Mouse (Mus musculus) heart, embryonic 12.5 days (tissue): ENCODE results near the gene Mink1. TPM values are rescaled to one million over a fixed set of nuclear protein-coding genes. Genes with fewer than 3 reads are reported as not detected.
"Not testable (repeated sequence)": the region's sequence is repeated elsewhere in the genome, so short reads cannot be mapped to it uniquely, and the experiment has no call there.

Experiments
- ATAC-seq: fragments of 200-750 bp; cut with Nextera tagmentation; 2 replicates; pipeline ENCODE4 v1.8.0; 2017; ENCODE audit warnings: moderate TSS enrichment, moderate library complexity; ENCODE audit not compliant: insufficient number of reproducible peaks, low FRiP score
- H3K27ac ChIP-seq: fragments of 300-500 bp; sonication (generic); 2 replicates; pipeline ENCODE4 v1.5.1; 2016; ENCODE audit warnings: mild to moderate bottlenecking, moderate library complexity; ENCODE audit not compliant: poor library complexity, severe bottlenecking
- H3K27me3 ChIP-seq: fragments of 300-500 bp; sonication (generic); replicated peaks from 2 replicates; pipeline ENCODE4 v1.6.1; 2016; ENCODE audit warnings: mild to moderate bottlenecking, moderate library complexity
- H3K36me3 ChIP-seq: fragments of 300-500 bp; sonication (generic); 2 replicates; pipeline ENCODE4 v1.6.1; 2016; ENCODE audit warnings: mild to moderate bottlenecking, moderate library complexity
- H3K4me1 ChIP-seq: fragments of 300-500 bp; sonication (generic); replicated peaks from 2 replicates; pipeline ENCODE4 v1.6.1; 2016; ENCODE audit warnings: mild to moderate bottlenecking
- H3K4me2 ChIP-seq: fragments of 300-500 bp; sonication (generic); 2 replicates; pipeline ENCODE4 v1.6.1; 2016; ENCODE audit warnings: mild to moderate bottlenecking, moderate library complexity
- H3K4me3 ChIP-seq: fragments of 300-500 bp; sonication (generic); 2 replicates; pipeline ENCODE4 v1.5.1; 2016; ENCODE audit warnings: mild to moderate bottlenecking
- H3K9ac ChIP-seq: fragments of 300-500 bp; sonication (generic); 2 replicates; pipeline ENCODE4 v1.6.1; 2016; ENCODE audit warnings: mild to moderate bottlenecking, moderate library complexity
- H3K9me3 ChIP-seq: fragments of 300-500 bp; sonication (generic); replicated peaks from 2 replicates; pipeline ENCODE4 v1.6.1; 2016; ENCODE audit warnings: mild to moderate bottlenecking, moderate library complexity
- WGBS: fragments of 180-500 bp; shearing (Covaris S2); methylation state at CpG from one replicate; pipeline ENCODE4 v1.1.7; 2016; 5-methylcytosine and 5-hydroxymethylcytosine counted together
- polyA plus RNA-seq: library from polyadenylated mRNA; unstranded; fragments of >200 nt; fragmentation: Nextera tagmentation; extraction: Ambion mirVana; gene quantifications from 2 replicates; pipeline ENCODE4 v1.2.1, GENCODE M21; 2016

The Mink1 gene
- polyA plus RNA-seq, 1 experiment from 2014 or later: 13.7 TPM

DNA sequence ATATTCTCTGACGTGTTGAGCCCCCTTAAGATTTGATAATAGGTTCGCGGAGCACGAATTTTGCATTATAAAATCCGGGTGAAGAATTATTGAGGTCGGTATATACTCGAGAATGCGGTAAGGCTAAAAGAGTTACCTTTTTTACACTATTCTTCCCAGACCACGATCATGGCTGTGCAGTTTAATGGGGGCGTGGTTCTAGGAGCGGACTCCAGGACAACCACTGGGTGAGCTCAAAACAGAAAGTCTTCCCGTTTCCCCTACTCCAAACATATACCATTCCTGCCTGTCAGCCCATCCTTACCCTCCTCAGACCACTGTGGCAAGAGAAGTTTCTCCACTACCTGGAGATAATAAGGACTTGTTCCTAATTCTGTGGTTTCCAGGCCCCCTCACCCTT is 37.0 kb upstream of the Mink1 start:
- peak; percentile 54; the same call in 1 of the 2 replicates for ATAC-seq

DNA sequence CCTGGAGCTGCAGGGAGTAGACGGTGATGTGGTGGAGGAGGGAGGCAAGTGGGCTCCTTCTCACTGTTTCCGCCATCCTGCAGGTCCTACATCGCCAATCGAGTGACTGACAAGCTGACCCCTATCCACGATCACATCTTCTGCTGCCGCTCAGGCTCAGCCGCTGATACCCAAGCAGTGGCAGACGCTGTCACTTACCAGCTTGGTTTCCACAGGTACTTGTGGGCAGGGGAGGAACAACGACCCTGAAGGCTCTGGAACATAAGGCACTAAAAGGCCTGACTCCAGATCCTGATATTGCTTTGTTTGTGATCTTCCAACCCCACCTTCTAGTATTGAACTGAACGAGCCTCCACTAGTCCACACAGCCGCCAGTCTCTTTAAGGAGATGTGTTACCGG is 36.5 kb upstream of the Mink1 start:
- peak overlapping the region; percentile 71 for H3K4me2 ChIP-seq
- no peaks in the 10 kb centered on the region for H3K27me3 ChIP-seq
- H3K4me3 ChIP-seq: peak overlapping the region; percentile 85
- H3K36me3 ChIP-seq: peaks cover 30% of the 10 kb centered on the region
- ATAC-seq: no peak
- H3K4me1 ChIP-seq: peaks cover 7% of the 10 kb centered on the region
- H3K9me3 ChIP-seq: no peaks in the 10 kb centered on the region
- WGBS: 87% methylated on average over 12 of the region's 12 CpGs
- peak overlapping the region; percentile 82 for H3K9ac ChIP-seq
- H3K27ac ChIP-seq: no peak overlapping the region

More for the DNA sequence above, 37.0 kb upstream of the Mink1 start:
- Histone ChIP-seq H3K27ac (no peak overlapping the region), H3K9ac (peak overlapping the region; percentile 82), H3K4me1 (peaks cover 9% of the 10 kb centered on the region), H3K4me3 (peak overlapping the region; percentile 85), H3K27me3 (no peaks in the 10 kb centered on the region), H3K36me3 (peaks cover 30% of the 10 kb centered on the region), H3K4me2 (peak overlapping the region; percentile 71), H3K9me3 (no peaks in the 10 kb centered on the region)
- 2% methylated on average over 12 of the region's 12 CpGs for WGBS

DNA sequence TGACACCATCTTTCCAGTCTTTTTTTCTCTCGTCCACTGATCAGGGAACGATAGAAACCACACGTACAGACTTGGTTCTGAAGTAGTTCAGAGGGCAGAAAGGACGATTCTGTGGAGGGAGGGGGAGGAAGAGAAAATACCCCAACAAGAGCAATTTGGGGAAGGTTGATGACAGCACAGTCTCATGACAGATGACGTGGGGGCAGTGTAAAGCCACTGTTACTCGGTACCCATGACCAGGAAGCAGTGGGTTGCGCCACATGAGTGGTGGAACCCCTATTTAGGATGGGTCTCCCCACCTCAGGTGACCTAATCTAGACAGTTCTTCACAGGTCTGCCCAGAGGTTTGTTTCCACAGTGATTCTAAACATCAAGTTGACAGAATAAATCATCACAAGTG is 34.1 kb upstream of the Mink1 start:
- no peak overlapping the region for H3K4me2 ChIP-seq

DNA sequence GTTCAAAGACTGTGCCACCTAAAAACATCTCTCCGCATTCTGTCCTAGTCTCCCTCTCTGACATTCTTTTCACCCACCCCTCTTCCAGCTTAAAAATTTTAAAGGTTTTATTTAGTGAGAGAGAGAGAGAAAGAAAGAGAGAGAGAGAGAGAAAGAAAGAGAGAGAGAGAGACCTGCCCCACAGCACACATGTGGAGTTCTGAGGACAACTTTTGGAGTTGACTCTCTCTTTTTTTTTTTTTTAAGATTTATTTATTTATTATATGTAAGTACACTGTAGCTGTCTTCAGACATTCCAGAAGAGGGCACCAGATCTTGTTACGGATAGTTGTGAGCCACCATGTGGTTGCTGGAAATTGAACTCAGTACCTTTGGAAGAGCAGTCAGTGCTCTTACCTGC is 31.6 kb upstream of the Mink1 start:
- WGBS: 76% methylated on average over 2 of the region's 2 CpGs
- not testable (repeated sequence) for H3K27me3 ChIP-seq, H3K4me2 ChIP-seq, H3K4me1 ChIP-seq, ATAC-seq, H3K4me3 ChIP-seq, H3K27ac ChIP-seq, H3K9me3 ChIP-seq, H3K9ac ChIP-seq
- peaks cover 30% of the 10 kb centered on the region for H3K36me3 ChIP-seq

More for the DNA sequence above, 34.1 kb upstream of the Mink1 start:
- peaks cover 7% of the 10 kb centered on the region for H3K4me1 ChIP-seq
- H3K27me3 ChIP-seq: no peaks in the 10 kb centered on the region
- 80% methylated on average over 7 of the region's 7 CpGs for WGBS
- H3K27ac ChIP-seq: no peak overlapping the region
- no peak for ATAC-seq
- no peaks in the 10 kb centered on the region for H3K9me3 ChIP-seq
- peaks cover 30% of the 10 kb centered on the region for H3K36me3 ChIP-seq
- no peak overlapping the region for H3K4me3 ChIP-seq
- no peak overlapping the region for H3K9ac ChIP-seq

DNA sequence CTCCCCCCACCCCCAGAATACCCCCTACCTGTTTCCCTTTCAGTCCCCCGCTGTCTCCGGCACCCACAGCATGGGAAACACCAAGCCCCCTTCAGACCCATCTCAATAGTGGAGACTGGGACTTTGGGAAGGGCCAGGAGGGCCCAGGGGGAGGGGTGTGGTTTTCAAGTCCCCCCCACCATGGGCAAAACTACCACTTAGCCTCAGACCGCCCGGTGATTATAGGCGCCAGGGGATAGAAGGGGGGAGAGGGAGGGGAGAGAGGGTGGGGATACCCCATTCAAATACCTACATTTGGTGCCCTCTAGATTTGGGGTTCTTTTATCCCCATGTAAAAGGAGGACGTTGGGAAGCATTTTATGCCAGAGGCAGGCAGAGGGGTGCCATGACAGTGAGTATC is 29.8 kb upstream of the Mink1 start, which contains the start of gene Gm40193:
TSS of gene Gm40193 (minus strand) at position 101 of the 400 bp plus-strand sequence.
- Histone ChIP-seq H3K4me1 (no peaks in the 10 kb centered on the region), H3K27ac (no peak within 1 kb of the TSS), H3K36me3 (peaks cover 12% of the 10 kb centered on the region), H3K27me3 (peaks cover 3% of the 10 kb centered on the region; the same call in 1 of the 2 replicates), H3K9ac (no peak within 1 kb of the TSS), H3K4me2 (no peak within 1 kb of the TSS), H3K4me3 (no peak within 1 kb of the TSS), H3K9me3 (no peaks in the 10 kb centered on the region)
- no peak for ATAC-seq
- 66% methylated on average over 6 of the region's 6 CpGs for WGBS

DNA sequence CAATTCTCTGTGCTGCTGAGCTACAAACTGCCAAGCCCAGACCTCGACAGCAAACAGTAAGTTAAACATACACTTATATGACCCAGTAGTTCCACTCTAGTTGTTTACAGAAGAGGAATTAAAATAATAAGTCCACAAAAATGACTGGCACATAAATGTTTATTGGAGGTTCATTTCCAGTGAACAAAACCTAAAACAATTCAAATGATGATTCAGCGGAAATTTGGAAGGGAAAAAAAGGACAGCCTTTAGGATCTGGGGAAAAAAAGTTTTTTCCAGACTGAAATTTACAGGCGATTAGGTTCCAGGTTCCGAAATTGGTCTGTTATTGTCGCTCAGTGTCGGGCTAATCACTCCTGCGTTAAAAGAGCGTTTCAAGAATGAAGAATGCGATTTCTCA is 23.3 kb upstream of the Mink1 start:
- WGBS: 18% methylated on average over 9 of the region's 9 CpGs
- peak overlapping the region; percentile 83 for H3K9ac ChIP-seq
- H3K4me1 ChIP-seq: peaks cover 17% of the 10 kb centered on the region
- H3K27me3 ChIP-seq: peaks cover 3% of the 10 kb centered on the region; the same call in 1 of the 2 replicates
- peak overlapping the region; percentile 69 for H3K4me2 ChIP-seq
- H3K9me3 ChIP-seq: no peaks in the 10 kb centered on the region
- peak overlapping the region; percentile 66; the same call in 1 of the 2 replicates for H3K27ac ChIP-seq
- ATAC-seq: no peak
- H3K4me3 ChIP-seq: peak overlapping the region; percentile 68
- peaks cover 13% of the 10 kb centered on the region for H3K36me3 ChIP-seq

DNA sequence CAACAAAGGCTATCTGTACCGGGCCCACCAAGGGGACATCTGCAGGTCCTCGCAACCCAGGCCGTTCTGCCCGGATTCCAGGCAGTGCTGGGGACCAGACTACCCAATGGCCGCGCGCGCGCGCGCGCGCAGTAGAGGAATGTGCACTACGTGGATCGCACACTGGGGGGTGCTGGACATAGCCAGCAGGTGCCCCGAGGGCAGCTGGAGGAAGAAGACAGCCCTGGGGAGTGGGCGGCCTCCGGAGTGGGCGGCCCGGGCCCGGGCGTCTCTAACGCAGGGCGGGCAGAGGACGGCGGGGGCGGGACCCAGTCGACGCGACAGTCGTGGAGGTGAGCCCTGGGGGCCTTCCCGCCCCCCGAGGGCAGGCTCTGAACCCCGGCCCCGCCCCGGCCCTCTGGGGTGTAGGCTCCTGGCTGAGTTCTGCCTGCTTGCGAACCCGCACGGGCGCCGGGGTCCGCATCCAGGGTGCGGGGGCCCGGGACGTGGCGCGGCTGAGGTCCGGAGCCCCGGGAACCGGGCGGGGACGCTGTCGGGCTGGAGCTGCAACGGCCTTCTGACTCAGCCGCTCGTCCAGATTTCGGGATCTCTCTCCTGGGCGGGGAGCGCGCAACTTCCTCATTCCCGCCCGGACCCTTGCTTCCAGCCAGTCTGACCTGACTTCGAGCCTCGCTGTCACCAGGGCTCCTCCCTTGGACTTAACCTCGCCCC is 22.6 kb upstream of the Mink1 start, which contains the start of gene Pld2:
TSS of gene Pld2 (plus strand) at position 188 of the 711 bp plus-strand sequence.
- Histone ChIP-seq H3K9me3 (no peaks in the 10 kb centered on the region), H3K36me3 (peaks cover 15% of the 10 kb centered on the region), H3K4me1 (peaks cover 24% of the 10 kb centered on the region), H3K9ac (peak within 1 kb of the TSS; percentile 83), H3K4me3 (peak within 1 kb of the TSS; percentile 68), H3K27me3 (peaks cover 3% of the 10 kb centered on the region; the same call in 1 of the 2 replicates), H3K4me2 (peak within 1 kb of the TSS; percentile 69), H3K27ac (peak within 1 kb of the TSS; percentile 66)
- ATAC-seq: peak; percentile 95
- WGBS: under 1% methylated on average over 58 of the region's 65 CpGs

DNA sequence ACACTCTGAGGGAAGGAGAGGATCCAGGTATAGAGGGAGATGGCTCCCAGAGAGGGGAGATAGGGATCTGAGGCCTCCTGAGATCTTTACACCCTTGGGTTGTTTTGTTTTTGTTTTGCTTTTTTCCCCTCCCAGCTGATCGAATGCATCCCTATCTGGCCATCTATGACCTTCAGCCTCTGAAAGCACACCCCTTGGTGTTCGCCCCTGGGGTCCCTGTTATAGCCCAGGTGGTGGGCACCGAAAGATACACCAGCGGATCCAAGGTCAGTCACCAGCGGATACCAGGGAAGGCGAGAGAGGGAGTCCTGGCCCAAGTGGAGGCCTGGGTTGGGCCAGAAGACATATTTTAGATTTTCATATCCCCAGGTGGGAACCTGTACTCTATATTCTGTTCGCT is 21.8 kb upstream of the Mink1 start:
- peak overlapping the region; percentile 83; the same call in 1 of the 2 replicates for H3K9ac ChIP-seq
- peaks cover 3% of the 10 kb centered on the region; the same call in 1 of the 2 replicates for H3K27me3 ChIP-seq
- H3K36me3 ChIP-seq: peaks cover 19% of the 10 kb centered on the region
- H3K4me1 ChIP-seq: peaks cover 24% of the 10 kb centered on the region
- no peak for ATAC-seq
- peak overlapping the region; percentile 68 for H3K4me3 ChIP-seq
- no peaks in the 10 kb centered on the region for H3K9me3 ChIP-seq
- H3K4me2 ChIP-seq: peak overlapping the region; percentile 69
- H3K27ac ChIP-seq: no peak overlapping the region
- WGBS: 84% methylated on average over 7 of the region's 7 CpGs

DNA sequence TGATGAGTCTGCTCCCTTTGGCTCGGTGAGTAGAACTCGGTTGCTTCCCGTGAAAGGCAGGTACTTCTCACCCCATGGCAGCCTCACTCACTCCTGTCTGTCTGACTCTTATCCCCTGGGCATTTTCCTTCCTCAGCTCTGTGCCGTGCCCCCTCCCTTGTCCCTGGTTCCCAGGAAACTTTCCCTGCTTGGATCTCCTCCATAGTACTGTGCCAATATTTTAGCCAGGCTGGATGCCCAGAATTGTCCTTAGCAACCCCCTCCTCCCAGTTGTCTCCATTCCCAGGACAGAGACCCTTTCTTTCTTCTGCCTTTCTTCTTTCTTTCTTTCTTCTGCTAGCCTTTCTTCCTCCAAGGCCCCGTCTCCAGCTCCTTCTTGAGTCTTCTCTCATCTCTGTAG is 21.3 kb upstream of the Mink1 start:
- peaks cover 3% of the 10 kb centered on the region; the same call in 1 of the 2 replicates for H3K27me3 ChIP-seq
- 64% methylated on average over 5 of the region's 5 CpGs for WGBS
- peak overlapping the region; percentile 8; the same call in 1 of the 2 replicates for H3K27ac ChIP-seq
- H3K9me3 ChIP-seq: no peaks in the 10 kb centered on the region
- ATAC-seq: no peak
- peak overlapping the region; percentile 69; the same call in 1 of the 2 replicates for H3K4me2 ChIP-seq
- peaks cover 22% of the 10 kb centered on the region for H3K36me3 ChIP-seq
- peaks cover 24% of the 10 kb centered on the region for H3K4me1 ChIP-seq
- H3K4me3 ChIP-seq: no peak overlapping the region
- peak overlapping the region; percentile 23; the same call in 1 of the 2 replicates for H3K9ac ChIP-seq

DNA sequence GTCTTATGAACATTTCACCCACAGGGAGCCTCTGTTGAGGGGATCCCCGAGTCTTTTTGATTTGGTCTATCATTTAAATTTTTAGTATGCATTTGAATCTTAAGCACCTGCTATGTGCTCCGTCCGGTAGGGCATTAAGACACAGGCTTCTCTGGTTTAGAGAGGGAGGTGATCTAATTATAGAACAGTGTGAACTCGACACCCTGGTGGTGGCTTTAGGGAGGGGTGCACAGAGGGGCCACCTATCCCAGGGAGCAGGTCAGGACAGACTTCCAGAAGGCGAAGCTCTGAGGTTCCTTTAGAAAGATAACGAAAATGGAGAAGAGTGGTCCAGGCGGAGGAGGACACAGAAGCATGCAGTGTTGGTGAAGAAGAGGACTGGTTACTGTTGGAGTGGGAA is 18.2 kb upstream of the Mink1 start:
- Histone ChIP-seq H3K4me1 (peaks cover 21% of the 10 kb centered on the region), H3K36me3 (peaks cover 22% of the 10 kb centered on the region), H3K9ac (no peak overlapping the region), H3K4me3 (no peak overlapping the region), H3K27ac (peak overlapping the region; percentile 41; the same call in 1 of the 2 replicates), H3K9me3 (no peaks in the 10 kb centered on the region), H3K27me3 (no peaks in the 10 kb centered on the region), H3K4me2 (peak overlapping the region; percentile 37)
- 32% methylated on average over 7 of the region's 7 CpGs for WGBS
- no peak for ATAC-seq

DNA sequence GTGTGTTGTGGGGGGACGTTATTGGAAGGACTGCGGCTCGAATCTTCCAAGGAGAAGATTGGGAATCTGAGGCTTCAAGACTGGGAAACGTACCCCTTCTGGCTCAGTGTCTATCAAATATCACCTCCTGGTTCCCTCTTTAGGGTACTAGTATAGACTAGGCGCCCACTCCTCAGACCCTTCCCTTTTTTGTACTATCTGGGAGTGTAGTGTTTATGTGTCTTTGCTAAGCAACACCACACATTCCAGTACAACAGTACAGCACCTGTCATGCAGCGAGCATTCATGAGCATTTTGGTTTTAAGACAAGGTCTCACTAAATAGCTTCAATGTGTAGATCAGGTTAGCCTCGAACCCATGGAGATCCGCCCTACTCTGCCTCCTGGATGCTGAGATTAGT is 11.2 kb upstream of the Mink1 start:
- no peak overlapping the region for H3K4me3 ChIP-seq
- ATAC-seq: no peak
- no peaks in the 10 kb centered on the region for H3K9me3 ChIP-seq
- H3K4me2 ChIP-seq: no peak overlapping the region
- 81% methylated on average over 8 of the region's 8 CpGs for WGBS
- no peak overlapping the region for H3K27ac ChIP-seq
- peaks cover 38% of the 10 kb centered on the region for H3K36me3 ChIP-seq
- H3K27me3 ChIP-seq: peaks cover 4% of the 10 kb centered on the region; the same call in 1 of the 2 replicates
- H3K4me1 ChIP-seq: no peaks in the 10 kb centered on the region
- no peak overlapping the region for H3K9ac ChIP-seq
